Mouse (Mus musculus): ENCODE measurements around the gene Psma5. TPM values are rescaled to one million over a fixed set of nuclear protein-coding genes. Genes with fewer than 3 reads are reported as not detected.

The Psma5 gene
- polyA plus RNA-seq, 1 experiment, result 36.2 TPM

DNA sequence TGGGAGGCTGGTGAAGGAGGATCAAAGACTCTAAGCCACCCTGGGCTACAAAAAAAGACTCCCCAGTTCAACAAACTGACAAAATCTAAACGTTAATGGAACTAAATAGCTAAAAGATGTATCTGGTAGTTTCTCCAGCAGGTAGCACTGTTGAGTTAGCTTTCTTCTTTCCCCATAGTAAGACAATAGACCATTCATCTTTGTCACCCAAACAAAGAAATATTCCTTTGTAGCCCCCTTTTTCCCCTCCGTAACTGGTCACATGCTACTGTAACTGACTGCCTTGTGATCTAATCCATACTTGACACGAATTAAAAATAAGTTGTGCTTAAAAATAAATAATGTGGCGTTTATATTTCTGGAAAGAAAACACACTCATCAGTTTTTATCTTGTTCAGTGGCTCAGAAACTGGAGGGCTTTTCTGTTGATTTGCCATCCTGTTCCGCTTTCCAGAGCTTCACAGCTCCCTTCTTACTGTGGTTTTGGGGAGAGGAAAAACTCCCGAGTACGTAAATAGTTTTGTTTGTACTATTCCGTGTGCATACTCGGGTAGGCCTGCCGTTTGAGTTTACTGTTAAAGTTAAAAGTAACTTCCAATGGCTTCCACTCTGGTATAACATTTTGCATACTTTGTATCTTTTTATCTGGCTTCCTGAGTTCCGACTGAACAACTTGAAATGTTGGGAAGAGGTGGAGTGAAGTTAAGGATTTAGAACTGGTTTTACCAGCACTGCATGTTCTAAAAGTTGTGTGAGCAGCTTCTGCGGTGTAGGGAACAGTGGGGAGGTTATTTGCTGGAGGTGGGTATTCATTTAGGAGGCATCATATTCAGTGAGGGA lies 25.9 kb downstream of the Psma5 start:
- Histone ChIP-seq H3K27ac (ENCODE audit: insufficient read depth, low read depth, low read length) (no peak overlapping the region), H3K4me3 (ENCODE audit: low read depth, low read length) (no peak overlapping the region)

DNA sequence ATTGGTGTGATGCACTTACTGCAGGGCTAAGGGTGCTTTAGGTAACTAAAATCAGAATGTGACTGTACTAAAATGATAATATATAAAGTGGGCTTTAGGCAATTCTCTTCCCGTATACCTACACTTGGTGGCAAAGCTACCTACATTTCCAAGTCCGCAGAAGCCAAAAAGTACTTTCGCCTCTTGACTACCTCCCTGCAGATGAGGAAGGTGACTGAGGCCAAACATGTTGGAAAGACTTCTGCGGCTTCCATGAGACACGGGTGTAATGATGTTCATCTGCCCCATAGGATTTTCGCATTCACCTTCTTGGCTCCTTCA lies 26.5 kb downstream of the Psma5 start:
- 17% methylated on average over 6 of the region's 6 CpGs for WGBS

More for the DNA sequence above, 25.9 kb downstream of the Psma5 start:
- peaks cover 9% of the 10 kb centered on the region for H3K36me3 ChIP-seq (ENCODE audit: control insufficient read depth, insufficient read depth, low read length)
- 20% methylated on average over 12 of the region's 12 CpGs for WGBS
- peaks cover 11% of the 10 kb centered on the region; the same call in 1 of the 2 replicates for H3K4me1 ChIP-seq (ENCODE audit: control insufficient read depth, insufficient read depth, insufficient read length, low read length)
- TF ChIP-seq POLR2A (IDR thresholded peaks at IDR 0.05; ENCODE audit: low read depth, low read length) (no peak), CTCF (IDR thresholded peaks at IDR 0.05; ENCODE audit: extremely low read depth, insufficient read length, insufficient replicate concordance, low read depth, low read length) (no peak)
- H3K27me3 ChIP-seq (ENCODE audit: control insufficient read depth, insufficient read depth, low read length), result no peaks in the 10 kb centered on the region

DNA sequence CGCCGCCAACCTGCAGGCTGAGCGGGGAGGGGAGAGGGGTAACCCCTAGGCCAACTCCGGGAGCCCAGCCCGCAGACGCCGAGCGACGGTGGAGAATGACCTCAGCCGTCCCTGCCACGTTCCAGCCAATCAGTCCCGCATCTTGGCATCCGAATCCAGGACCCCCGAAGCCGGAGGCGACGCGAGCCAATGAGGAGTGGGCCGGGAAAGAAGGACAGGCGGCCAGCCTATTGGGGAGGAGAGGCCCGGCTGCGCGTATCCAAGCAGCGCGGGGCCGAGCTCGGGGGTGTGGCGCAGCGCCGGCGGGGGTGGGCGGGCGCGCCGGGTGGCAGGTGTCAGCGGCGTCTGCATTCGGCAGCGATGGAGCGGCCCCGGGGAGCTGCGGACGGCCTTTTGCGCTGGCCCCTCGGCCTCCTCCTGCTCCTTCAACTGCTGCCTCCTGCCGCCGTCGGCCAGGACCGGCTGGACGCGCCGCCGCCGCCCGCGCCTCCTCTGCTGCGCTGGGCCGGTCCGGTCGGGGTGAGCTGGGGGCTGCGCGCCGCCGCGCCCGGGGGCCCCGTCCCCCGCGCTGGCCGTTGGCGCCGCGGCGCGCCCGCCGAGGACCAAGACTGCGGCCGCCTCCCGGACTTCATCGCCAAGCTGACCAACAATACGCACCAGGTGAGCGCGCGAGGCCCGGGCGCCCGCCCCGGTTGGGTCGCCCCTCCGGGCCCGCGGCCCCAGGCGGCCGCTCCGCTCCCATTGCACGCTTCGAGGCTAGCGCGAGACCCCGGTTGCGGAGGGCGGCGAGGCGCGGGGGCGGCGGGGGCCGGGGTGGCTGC lies 27.3 kb downstream of the Psma5 start, which contains the start of gene Sort1:
Sort1 (plus strand) TSS at position 302 of the 821 bp plus-strand sequence.
- under 1% methylated on average over 99 of the region's 109 CpGs for WGBS
- Histone ChIP-seq H3K36me3 (ENCODE audit: control insufficient read depth, insufficient read depth, low read length) (peaks cover 2% of the 10 kb centered on the region), H3K4me1 (ENCODE audit: control insufficient read depth, insufficient read depth, insufficient read length, low read length) (peaks cover 22% of the 10 kb centered on the region; the same call in 1 of the 2 replicates), H3K27me3 (ENCODE audit: control insufficient read depth, insufficient read depth, low read length) (no peaks in the 10 kb centered on the region), H3K27ac (ENCODE audit: insufficient read depth, low read depth, low read length) (0 out of 2 replicates have a peak within 1 kb of the TSS, but pooled peaks have one; percentile 6), H3K4me3 (ENCODE audit: low read depth, low read length) (peak within 1 kb of the TSS; percentile 86)
- TF ChIP-seq CTCF (IDR thresholded peaks at IDR 0.05; ENCODE audit: extremely low read depth, insufficient read length, insufficient replicate concordance, low read depth, low read length) (no peak), POLR2A (IDR thresholded peaks at IDR 0.05; ENCODE audit: low read depth, low read length) (peak; percentile 31; the same call in 1 of the 2 replicates)

More for the DNA sequence above, 26.5 kb downstream of the Psma5 start:
- H3K36me3 ChIP-seq (ENCODE audit: control insufficient read depth, insufficient read depth, low read length), result peaks cover 4% of the 10 kb centered on the region
- peak overlapping the region; percentile 86 for H3K4me3 ChIP-seq (ENCODE audit: low read depth, low read length)
- TF ChIP-seq POLR2A (IDR thresholded peaks at IDR 0.05; ENCODE audit: low read depth, low read length) (no peak), CTCF (IDR thresholded peaks at IDR 0.05; ENCODE audit: extremely low read depth, insufficient read length, insufficient replicate concordance, low read depth, low read length) (no peak)
- no peak overlapping the region for H3K27ac ChIP-seq (ENCODE audit: insufficient read depth, low read depth, low read length)
- H3K27me3 ChIP-seq (ENCODE audit: control insufficient read depth, insufficient read depth, low read length), result no peaks in the 10 kb centered on the region
- H3K4me1 ChIP-seq (ENCODE audit: control insufficient read depth, insufficient read depth, insufficient read length, low read length), result peaks cover 15% of the 10 kb centered on the region; the same call in 1 of the 2 replicates

DNA sequence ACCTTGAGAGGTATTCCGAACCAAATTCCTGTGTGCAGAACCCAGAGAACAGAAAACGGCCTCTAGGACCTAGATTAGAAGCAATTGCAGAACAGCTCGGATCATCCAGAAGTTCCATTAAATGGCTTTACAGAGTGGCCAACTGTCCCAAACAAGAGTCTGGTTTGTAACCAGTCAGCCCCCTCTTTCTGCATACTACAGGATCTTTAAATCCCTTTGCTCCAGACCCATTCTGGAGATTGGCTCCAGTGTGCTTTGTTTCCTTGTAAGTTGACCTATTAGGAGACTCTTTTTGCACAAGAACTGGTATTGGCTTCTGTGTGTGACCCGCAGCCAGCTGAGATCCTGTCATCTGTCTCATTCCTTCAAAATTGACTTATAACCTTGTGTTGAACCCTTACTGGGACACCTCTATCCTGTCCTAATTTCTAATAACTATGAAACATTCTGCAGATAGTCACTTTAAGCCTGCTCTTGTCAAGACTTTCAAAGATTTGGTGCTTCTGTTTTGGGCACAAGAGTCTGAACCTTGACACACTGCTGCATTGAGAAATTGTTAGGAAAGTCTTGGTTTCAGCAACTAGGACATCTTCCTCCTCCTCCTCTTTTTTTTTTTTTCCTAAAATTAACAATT lies 28.5 kb downstream of the Psma5 start:
- H3K4me1 ChIP-seq (ENCODE audit: control insufficient read depth, insufficient read depth, insufficient read length, low read length), result peaks cover 23% of the 10 kb centered on the region
- 0 out of 2 replicates have a peak overlapping the region, but pooled peaks have one; percentile 6 for H3K27ac ChIP-seq (ENCODE audit: insufficient read depth, low read depth, low read length)
- peak overlapping the region; percentile 86; the same call in 1 of the 2 replicates for H3K4me3 ChIP-seq (ENCODE audit: low read depth, low read length)
- WGBS, result 31% methylated on average over 4 of the region's 4 CpGs
- no peaks in the 10 kb centered on the region for H3K27me3 ChIP-seq (ENCODE audit: control insufficient read depth, insufficient read depth, low read length)
- TF ChIP-seq CTCF (IDR thresholded peaks at IDR 0.05; ENCODE audit: extremely low read depth, insufficient read length, insufficient replicate concordance, low read depth, low read length) (no peak), POLR2A (IDR thresholded peaks at IDR 0.05; ENCODE audit: low read depth, low read length) (no peak)
- H3K36me3 ChIP-seq (ENCODE audit: control insufficient read depth, insufficient read depth, low read length), result no peaks in the 10 kb centered on the region

GRCm38 (mm10) chr3:108286671-108287439 lies 30.1 kb downstream of the Psma5 start:
- Histone ChIP-seq H3K4me1 (ENCODE audit: control insufficient read depth, insufficient read depth, insufficient read length, low read length) (peaks cover 33% of the 10 kb centered on the region), H3K27me3 (ENCODE audit: control insufficient read depth, insufficient read depth, low read length) (no peaks in the 10 kb centered on the region), H3K27ac (ENCODE audit: insufficient read depth, low read depth, low read length) (peak overlapping the region; percentile 65), H3K36me3 (ENCODE audit: control insufficient read depth, insufficient read depth, low read length) (no peaks in the 10 kb centered on the region), H3K4me3 (ENCODE audit: low read depth, low read length) (no peak overlapping the region)
- TF ChIP-seq POLR2A (IDR thresholded peaks at IDR 0.05; ENCODE audit: low read depth, low read length), result no peak
- no peak for TF ChIP-seq CTCF (IDR thresholded peaks at IDR 0.05; ENCODE audit: extremely low read depth, insufficient read length, insufficient replicate concordance, low read depth, low read length)
- WGBS, result 28% methylated on average over 14 of the region's 14 CpGs
